In the genomic region with DNA sequence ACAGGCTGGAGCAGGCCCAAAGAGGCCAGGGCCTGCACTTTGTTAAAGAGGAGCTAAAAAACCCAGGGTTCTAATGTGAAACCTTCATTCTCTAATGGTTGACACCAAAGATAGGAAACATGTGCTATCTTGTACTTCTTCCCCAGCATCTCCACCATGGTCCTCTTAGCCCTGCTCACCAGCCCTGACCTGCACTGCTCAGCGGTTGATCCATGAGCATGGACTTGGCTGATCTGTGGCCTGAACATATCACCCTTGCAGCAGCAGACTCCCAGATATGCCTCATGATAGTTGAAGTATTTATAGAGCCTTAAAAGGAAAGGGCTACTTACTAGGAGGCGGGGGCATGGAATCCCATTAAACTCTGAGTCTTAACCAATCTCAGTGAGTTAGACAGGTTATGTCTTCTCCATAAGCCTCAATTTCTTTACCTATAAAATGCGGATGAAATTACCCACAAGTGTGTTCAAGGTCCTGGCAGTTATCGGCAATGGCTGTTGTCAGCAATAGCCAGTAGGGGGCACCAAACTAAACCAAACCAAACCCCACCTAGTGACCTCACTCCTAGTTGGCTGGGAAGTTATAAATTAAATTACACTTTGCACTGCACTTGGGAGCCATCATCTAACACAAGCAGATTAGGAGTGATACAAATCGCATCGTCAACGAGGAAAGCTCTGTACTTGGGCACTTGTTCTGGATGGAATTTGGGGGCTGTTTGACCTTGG, we compare ENCODE assay signal across 8 mouse cellular contexts. TPM values are rescaled to one million over a fixed set of nuclear protein-coding genes. Genes with fewer than 3 reads are reported as not detected.
DNase-seq lines count a peak whose midpoint lies in the region; ATAC-seq and TF ChIP-seq lines count a peak whose summit lies in the region.

No protein-coding gene starts in this region.

- peak; percentile 93 for TF ChIP-seq CTCF in heart, adult 2 months (IDR thresholded peaks at IDR 0.05)

- H3K9me3 ChIP-seq in embryonic facial prominence, embryonic 12.5 days, result 0 out of 2 replicates have a peak, but pooled peaks cover 2% of the 10 kb centered on the region
- H3K9me3 ChIP-seq in midbrain, embryonic 12.5 days, result no peaks in the 10 kb centered on the region

- 0 out of 2 replicates have a peak, but pooled peaks have one; percentile 50 for TF ChIP-seq EP300 in heart, adult 2 months (IDR thresholded peaks at IDR 0.05; ENCODE audit: insufficient read depth, low read depth, low read length)

- intact Hi-C loops in heart, adult 2 months (cut with DNase I), result loop anchor here (5.0 kb wide), 3 partner anchors 105 to 295 kb away; no protein-coding TSS in a partner anchor
- intact Hi-C loops in left cerebral cortex, postnatal 4 days (cut with DNase I), result loop anchor here (10.0 kb wide), 3 partner anchors 103 to 263 kb away; a partner anchor contains a TSS

- peak overlapping the region; percentile 39 for H3K4me2 ChIP-seq in embryonic facial prominence, embryonic 12.5 days (replicated peaks)
- peak overlapping the region; percentile 51 for H3K4me2 ChIP-seq in midbrain, embryonic 12.5 days (replicated peaks)

- TF ChIP-seq POLR2A in heart, adult 2 months (IDR thresholded peaks at IDR 0.05; ENCODE audit: insufficient read depth, low read depth, low read length), result no peak

- H3K27ac ChIP-seq in embryonic facial prominence, embryonic 12.5 days, result no peak overlapping the region
- H3K27ac ChIP-seq in heart, adult 2 months, result no peak overlapping the region
- no peak overlapping the region for H3K27ac ChIP-seq in midbrain, embryonic 12.5 days (replicated peaks)

- no peaks in the 10 kb centered on the region for H3K36me3 ChIP-seq in embryonic facial prominence, embryonic 12.5 days
- no peaks in the 10 kb centered on the region for H3K36me3 ChIP-seq in heart, adult 2 months (ENCODE audit: control insufficient read depth, insufficient read depth, low read length)
- no peaks in the 10 kb centered on the region for H3K36me3 ChIP-seq in midbrain, embryonic 12.5 days

- no peaks in the 10 kb centered on the region for H3K4me1 ChIP-seq in embryonic facial prominence, embryonic 12.5 days
- no peaks in the 10 kb centered on the region; the same call in 1 of the 2 replicates for H3K4me1 ChIP-seq in heart, adult 2 months (ENCODE audit: control insufficient read depth, insufficient read depth, low read length)
- H3K4me1 ChIP-seq in midbrain, embryonic 12.5 days, result peaks cover 7% of the 10 kb centered on the region

- 10% methylated on average over 7 of the region's 7 CpGs for WGBS in embryonic facial prominence, embryonic 12.5 days
- 7% methylated on average over 7 of the region's 7 CpGs for WGBS in heart, adult 2 months
- 8% methylated on average over 7 of the region's 7 CpGs for WGBS in midbrain, embryonic 12.5 days

- no peaks in the 10 kb centered on the region for H3K79me2 ChIP-seq in heart, adult 2 months (replicated peaks; ENCODE audit: control insufficient read depth, insufficient read depth, low read length)

- peak; percentile 71 for DNase-seq in A20 (ENCODE audit: low read depth, low spot score)
- DNase-seq in adrenal gland, postnatal 14 days, result peak; percentile 83
- DNase-seq in heart, adult 2 months, result peak; percentile 54 to 60
- peak; percentile 63 for DNase-seq in kidney, adult 11 months
- DNase-seq in left cerebral cortex, postnatal 4 days, result peak; percentile 67
- peak; percentile 30 to 66 for DNase-seq in spleen, postnatal 10 days (ENCODE audit: low spot score in 2 of 2)

- H3K9ac ChIP-seq in embryonic facial prominence, embryonic 12.5 days, result no peak overlapping the region
- peak overlapping the region; percentile 25 for H3K9ac ChIP-seq in heart, adult 2 months (ENCODE audit: low read depth, low read length)
- no peak overlapping the region for H3K9ac ChIP-seq in midbrain, embryonic 12.5 days (replicated peaks)

- ATAC-seq in embryonic facial prominence, embryonic 12.5 days (ENCODE audit: insufficient number of reproducible peaks, insufficient read depth, low FRiP score, low TSS enrichment), result no peak
- peak; percentile 47 for ATAC-seq in midbrain, embryonic 12.5 days (ENCODE audit: low FRiP score, low read depth)

- H3K4me3 ChIP-seq in embryonic facial prominence, embryonic 12.5 days, result peak overlapping the region; percentile 7; the same call in 1 of the 2 replicates
- H3K4me3 ChIP-seq in heart, adult 2 months, result no peak overlapping the region; the same call in 1 of the 2 replicates
- H3K4me3 ChIP-seq in midbrain, embryonic 12.5 days, result peak overlapping the region; percentile 32

- H3K27me3 ChIP-seq in embryonic facial prominence, embryonic 12.5 days, result peaks cover 31% of the 10 kb centered on the region
- peaks cover 2% of the 10 kb centered on the region for H3K27me3 ChIP-seq in heart, adult 2 months (ENCODE audit: control insufficient read depth, insufficient read depth, low read length)
- peaks cover 36% of the 10 kb centered on the region for H3K27me3 ChIP-seq in midbrain, embryonic 12.5 days

RNA-seq across cellular contexts. Expression of a gene that starts 5.9 kb away (rescaled TPM):
- total RNA-seq in adrenal gland, postnatal 14 days (2021), result 21.3 and 28.9 TPM in 2 replicates
- 29.4 and 30.0 TPM in 2 replicates for polyA plus RNA-seq in embryonic facial prominence, embryonic 12.5 days (2016; fragmentation: Nextera tagmentation; extraction: Ambion mirVana)
- 1 to 10 TPM; 5.2 to 7.2 TPM for total RNA-seq in heart, adult 2 months (2021)
- 5.8 and 7.9 TPM in 2 replicates for polyA plus RNA-seq in heart, adult 2 months (2012; rRNA removed)
- total RNA-seq in left cerebral cortex, postnatal 4 days (2021), result 10 to 100 TPM; 19.3 to 23.6 TPM
- 30.6 and 31.4 TPM in 2 replicates for polyA plus RNA-seq in midbrain, embryonic 12.5 days (2016; fragmentation: Nextera tagmentation; extraction: Ambion mirVana)
